Mouse (Mus musculus) ES-E14 (cell line): ENCODE measurements around the gene Slc16a10.

Experiments
- CHD2 ChIP-seq: IDR thresholded peaks from 2 replicates; pipeline ENCODE4 v1.6.1; 2014; ENCODE audit warnings: mild to moderate bottlenecking, low read depth, low read length, inconsistent platforms
- HCFC1 ChIP-seq: IDR thresholded peaks from 2 replicates; pipeline ENCODE4 v1.6.1; 2012; ENCODE audit warnings: low read length, inconsistent platforms, borderline replicate concordance; ENCODE audit not compliant: insufficient read depth
- MAFK ChIP-seq: IDR thresholded peaks from 2 replicates; pipeline ENCODE4 v1.6.1; 2014; ENCODE audit warnings: mild to moderate bottlenecking, low read depth, low read length, inconsistent platforms; ENCODE audit not compliant: insufficient read depth
- ZC3H11A ChIP-seq: IDR thresholded peaks from 2 replicates; pipeline ENCODE4 v1.6.1; 2012; ENCODE audit warnings: low read depth, mild to moderate bottlenecking, inconsistent platforms, low read length, borderline replicate concordance
- ZNF384 ChIP-seq: IDR thresholded peaks from 2 replicates; pipeline ENCODE4 v1.6.1; 2012; ENCODE audit warnings: low read depth, low read length, inconsistent platforms

DNA sequence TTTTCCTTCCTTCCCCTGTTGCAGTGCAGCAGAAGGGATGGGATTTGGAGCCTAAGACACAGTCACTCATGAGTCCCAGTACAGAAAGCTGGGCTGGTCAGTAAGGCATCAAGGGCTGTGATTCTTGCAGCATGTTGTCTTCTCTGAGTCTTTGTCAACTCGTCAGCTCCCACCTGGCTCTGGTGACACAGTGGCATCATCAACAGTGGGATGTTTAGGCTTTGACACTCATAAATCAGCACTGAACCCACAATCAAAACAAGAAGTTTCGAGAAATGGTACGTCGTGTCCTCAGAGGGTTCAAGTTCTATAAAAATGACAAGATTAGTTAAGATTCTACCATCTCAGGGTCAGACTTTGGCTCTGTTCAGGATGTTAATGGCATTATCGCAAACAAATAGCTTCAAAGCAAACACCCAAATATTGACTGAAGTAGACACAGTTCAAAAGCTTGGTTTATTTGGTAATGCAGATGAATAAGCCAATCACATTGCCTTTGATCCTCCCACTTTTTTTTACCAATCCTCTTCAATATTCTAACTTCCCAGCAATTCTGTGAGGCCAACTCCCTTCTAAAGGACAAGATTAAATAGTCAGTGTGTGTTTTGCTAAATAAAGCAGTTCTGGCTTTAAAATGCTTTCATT is 23.2 kb downstream of the Slc16a10 start:
- TF ChIP-seq MAFK (no peak), CHD2 (no peak), ZC3H11A (no peak), HCFC1 (no peak), ZNF384 (no peak)
